6 mouse cellular contexts compared by ENCODE assay signal in genomic region chr16:31470819-31471218, GRCm38 (mm10). TPM values are rescaled to one million over a fixed set of nuclear protein-coding genes. Genes with fewer than 3 reads are reported as not detected.
DNase-seq lines count a peak whose midpoint lies in the region; TF ChIP-seq lines count a peak whose summit lies in the region.
"Not testable (repeated sequence)": the region's sequence is repeated elsewhere in the genome, so short reads cannot be mapped to it uniquely, and the experiment has no call there.
"Had no signal": no experiment of that assay in that cellular context is flagged by ENCODE, and none has a peak within 500 bp of the region (broad histone marks: within the 10 kb centered on the region; RNA-seq: fewer than 3 reads in every experiment).

No protein-coding gene starts in this region.

- not testable (repeated sequence) for H3K79me2 ChIP-seq in MEL (ENCODE audit: control insufficient read depth, insufficient read depth, low read length, poor library complexity)

- not testable (repeated sequence) for H3K4me3 ChIP-seq in MEL (ENCODE audit: control insufficient read depth in 1 of 2, insufficient read depth in 1 of 2, low read depth in 2 of 2, low read length in 2 of 2); embryonic facial prominence, embryonic 10.5 days; heart, embryonic 10.5 days
- peak overlapping the region; percentile 80 for H3K4me3 ChIP-seq in testis, adult 2 months (ENCODE audit: control insufficient read depth, low read depth, low read length)

- DNase-seq in MEL (ENCODE audit: low read depth, low spot score) (peak; percentile 36), R1 (ENCODE audit: low read depth, low spot score) (peak; percentile 28)
- not testable (repeated sequence) for DNase-seq in embryonic facial prominence, embryonic 10.5 days (ENCODE audit: low spot score)
- DNase-seq in heart, embryonic 10.5 days (ENCODE audit: low spot score) = peak; percentile 73

- not testable (repeated sequence) for H3K27me3 ChIP-seq in MEL (ENCODE audit: control insufficient read depth in 1 of 2, insufficient read depth in 2 of 2, low read length in 2 of 2); embryonic facial prominence, embryonic 10.5 days (replicated peaks; ENCODE audit: low read depth, poor library complexity, severe bottlenecking); heart, embryonic 10.5 days (ENCODE audit: insufficient read depth, poor library complexity, severe bottlenecking); testis, adult 2 months (ENCODE audit: control insufficient read depth, insufficient read depth, low read length)

- not testable (repeated sequence) for TF ChIP-seq RAD21 in MEL (IDR thresholded peaks at IDR 0.05; ENCODE audit: low read depth, low read length)

- TF ChIP-seq POLR2A in MEL (IDR thresholded peaks at IDR 0.05; ENCODE audit: control insufficient read depth in 1 of 2, insufficient read depth in 1 of 2, low read depth in 1 of 2, low read length in 2 of 2, poor library complexity in 1 of 2) = not testable (repeated sequence)
- peak; percentile 62; the same call in 1 of the 2 replicates for TF ChIP-seq POLR2A in testis, adult 2 months (IDR thresholded peaks at IDR 0.05; ENCODE audit: control insufficient read depth, low read depth, low read length)

- not testable (repeated sequence) for TF ChIP-seq EP300 in MEL (IDR thresholded peaks at IDR 0.05; ENCODE audit: low read depth in 1 of 2, low read length in 2 of 2)

- H3K4me1 ChIP-seq in MEL (ENCODE audit: control insufficient read depth in 1 of 2, insufficient read depth in 2 of 2, low read length in 2 of 2) = peaks cover 16 to 22% of the 10 kb centered on the region in 2 experiments
- peaks cover 17% of the 10 kb centered on the region for H3K4me1 ChIP-seq in embryonic facial prominence, embryonic 10.5 days
- peaks cover 19% of the 10 kb centered on the region for H3K4me1 ChIP-seq in heart, embryonic 10.5 days
- H3K4me1 ChIP-seq in testis, adult 2 months (ENCODE audit: control insufficient read depth, insufficient read depth, low read length) = not testable (repeated sequence)

- not testable (repeated sequence) for TF ChIP-seq CTCF in MEL (IDR thresholded peaks at IDR 0.05 in 2 of 3, conservative IDR thresholded peaks at IDR 0.05 in 1 of 3; ENCODE audit: control insufficient read depth in 1 of 3, insufficient read depth in 1 of 3, low read depth in 2 of 3, low read length in 3 of 3, poor library complexity in 1 of 3, severe bottlenecking in 1 of 3); testis, adult 2 months (IDR thresholded peaks at IDR 0.05; ENCODE audit: control insufficient read depth, insufficient read depth, insufficient replicate concordance, low read depth, low read length)

- not testable (repeated sequence) for H3K9ac ChIP-seq in MEL (ENCODE audit: control insufficient read depth, low read depth, low read length, poor library complexity, severe bottlenecking)

- H3K36me3 ChIP-seq in MEL (ENCODE audit: control insufficient read depth in 1 of 2, insufficient read depth in 2 of 2, low read length in 2 of 2) = peaks cover 0 to 16% of the 10 kb centered on the region in 2 experiments; a peak in 2 of 4 replicates
- H3K36me3 ChIP-seq in embryonic facial prominence, embryonic 10.5 days (replicated peaks); heart, embryonic 10.5 days; testis, adult 2 months (ENCODE audit: control insufficient read depth, insufficient read depth, low read length): not testable (repeated sequence)

- H3K27ac ChIP-seq in MEL (ENCODE audit: control insufficient read depth, low read depth, low read length) = peak overlapping the region; percentile 93
- H3K27ac ChIP-seq in embryonic facial prominence, embryonic 10.5 days (replicated peaks) = 0 out of 2 replicates have a peak overlapping the region, but pooled peaks have one; percentile 35
- H3K27ac ChIP-seq in heart, embryonic 10.5 days; testis, adult 2 months (ENCODE audit: control insufficient read depth, insufficient read depth, low read depth, low read length): not testable (repeated sequence)

- 92% methylated on average over 4 of the region's 4 CpGs for WGBS in embryonic facial prominence, embryonic 10.5 days
- WGBS in heart, embryonic 10.5 days = 49% methylated on average over 4 of the region's 4 CpGs

- not testable (repeated sequence) for H3K9me3 ChIP-seq in MEL (replicated peaks; ENCODE audit: insufficient read depth, low read length); embryonic facial prominence, embryonic 10.5 days; heart, embryonic 10.5 days

TF ChIP-seq in MEL, 35 proteins besides CTCF, POLR2A, EP300 and RAD21:
- peak; percentile 23; the same call in 1 of the 2 replicates for TF ChIP-seq GATA1 (IDR thresholded peaks at IDR 0.05; ENCODE audit: low read depth, low read length)

RNA-seq across cellular contexts. Expression of gene Bdh1, which starts 48.7 kb away (rescaled TPM):
- 67.5 and 73.4 TPM in 2 replicates for total RNA-seq in MEL (2012; rRNA removed)
- 100 to 1,000 TPM in 1 of 2 experiments, not detected in 1; 187 TPM for polyA plus RNA-seq in MEL (2012; ENCODE audit: insufficient read depth in 1 of 2, insufficient read length in 2 of 2, low read depth in 1 of 2, low replicate concordance in 2 of 2, missing spikeins in 1 of 2)
- 12.2 and 13.4 TPM in 2 replicates for polyA plus RNA-seq in embryonic facial prominence, embryonic 10.5 days (2016; fragmentation: Nextera tagmentation; extraction: Ambion mirVana)
- 10.7 and 13.8 TPM in 2 replicates for polyA plus RNA-seq in heart, embryonic 10.5 days (2016; fragmentation: Nextera tagmentation; extraction: Ambion mirVana)
- polyA plus RNA-seq in testis, adult 2 months (2012; rRNA removed) = 8.9 and 11.0 TPM in 2 replicates
- polyA plus RNA-seq: G1E had no signal
